Mouse (Mus musculus) neural tube, embryonic 10.5 days (tissue): ENCODE data around the gene Spred3.
"Not testable (repeated sequence)": the region's sequence is repeated elsewhere in the genome, so short reads cannot be mapped to it uniquely, and the experiment has no call there.

Experiments used
- DNase-seq: peaks from one replicate; pipeline ENCODE4 v3.0.0-alpha.2; 2017; ENCODE audit warnings: low spot score; ENCODE audit errors: extremely low spot score

Gene Spred3

DNA sequence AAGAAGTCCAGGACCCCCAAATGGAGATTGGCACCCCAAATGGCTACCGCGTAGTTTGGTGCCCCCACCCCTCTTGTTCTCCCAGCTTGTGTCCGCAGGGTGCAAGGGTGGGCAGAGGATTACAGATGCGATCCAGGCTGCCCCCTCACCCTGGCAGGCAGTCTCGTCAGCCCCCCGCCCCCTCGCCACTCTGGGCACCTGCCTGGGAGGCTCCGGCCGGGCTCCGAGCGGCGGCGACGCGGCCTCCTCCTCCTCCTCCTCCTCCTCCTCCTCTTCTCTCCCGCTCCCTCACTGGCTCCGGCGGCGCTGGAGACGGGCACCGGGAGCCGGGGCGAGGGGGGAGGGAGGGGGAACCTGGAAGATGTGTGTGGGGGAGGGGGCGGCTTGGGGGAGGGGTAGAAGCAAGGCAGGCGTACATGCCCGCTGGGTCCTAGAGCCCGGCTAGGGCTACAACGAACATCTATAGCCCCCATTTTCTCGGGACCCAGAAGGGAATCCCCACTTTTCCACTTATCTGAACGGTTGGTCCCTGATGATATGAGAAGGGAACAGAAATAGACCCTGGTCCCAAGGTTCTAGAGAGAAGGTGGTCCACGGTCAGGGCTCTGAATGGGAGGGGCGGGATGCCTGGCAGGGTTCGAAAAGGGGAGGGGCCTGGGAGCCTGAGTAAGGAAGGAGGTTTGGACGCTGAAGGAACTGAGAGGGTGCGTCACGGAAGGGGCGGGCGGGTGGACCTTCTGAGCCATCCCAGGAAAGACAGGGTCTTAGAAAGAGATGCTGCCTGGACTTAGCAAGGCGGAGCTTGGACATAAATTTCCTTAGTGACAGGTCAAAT lies 763 bp downstream of the Spred3 start:
- DNase-seq: peak; percentile 89

DNA sequence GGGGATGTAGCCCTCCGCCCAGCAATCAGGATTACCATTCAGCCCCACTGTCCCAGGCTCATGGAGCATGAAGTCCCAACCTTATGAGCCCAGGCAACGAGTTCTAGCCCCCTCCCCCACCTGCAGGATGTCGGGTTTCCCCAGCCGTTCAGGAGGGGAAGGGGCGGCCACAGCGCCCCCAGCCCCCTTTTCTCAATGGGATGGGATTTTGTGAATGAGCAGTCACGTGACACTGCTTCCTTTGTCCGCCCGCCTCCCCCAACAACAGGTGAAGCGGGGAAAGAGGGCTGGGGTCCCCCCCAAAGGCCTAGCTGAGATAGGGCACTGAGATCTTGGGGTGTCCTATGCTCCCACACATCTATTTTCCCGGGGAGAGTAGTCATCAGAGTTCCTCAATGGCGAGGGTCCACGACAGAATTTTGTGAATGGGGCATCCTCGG lies 1.4 kb downstream of the Spred3 start:
- DNase-seq: peak; percentile 64

GRCm38 (mm10) chr7:29168121-29168695 lies 2.0 kb downstream of the Spred3 start:
- peak; percentile 42 for DNase-seq

DNA sequence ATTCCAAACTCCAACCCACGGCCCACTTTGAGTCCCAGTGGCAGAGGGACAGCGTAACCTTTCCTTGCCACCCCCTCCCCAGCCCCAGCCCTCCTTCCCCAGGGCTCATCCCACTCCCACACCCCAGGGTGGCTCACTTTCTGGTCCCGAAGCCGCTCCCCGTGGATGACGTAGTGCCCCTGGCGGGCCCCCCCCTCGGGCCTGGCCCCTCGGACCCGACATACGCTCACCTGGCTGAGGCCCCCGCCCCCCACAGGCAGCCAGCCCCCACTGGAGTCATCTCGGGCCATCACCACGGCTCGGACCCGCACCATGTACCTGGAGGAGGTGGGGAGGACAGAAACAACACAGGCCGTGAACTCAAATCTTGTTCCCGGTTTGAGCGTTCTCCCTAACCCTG lies 2.6 kb downstream of the Spred3 start:
- no peak for DNase-seq

- no peak for DNase-seq
These were observed 7.3 kb downstream of the Spred3 start for GRCm38 (mm10) chr7:29162750-29163525.

DNA sequence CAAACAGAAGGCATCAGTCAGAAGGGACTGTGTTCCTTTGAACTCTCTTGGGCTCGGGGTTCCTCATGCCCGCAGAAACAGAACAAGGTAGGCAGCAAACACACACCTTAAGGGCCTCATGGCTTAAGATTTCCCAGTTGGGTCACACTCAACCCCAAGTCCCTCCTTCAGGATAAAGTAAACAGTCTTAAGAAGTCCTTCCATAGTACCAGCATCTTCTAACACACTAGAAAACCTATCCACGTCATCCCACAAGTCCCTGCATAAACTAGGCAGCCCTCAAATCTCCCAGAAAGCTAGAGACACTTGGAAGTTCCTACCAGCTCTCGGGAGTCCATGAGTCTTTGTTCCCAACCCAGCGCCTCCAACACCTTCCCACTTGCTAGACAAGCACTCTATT lies 7.9 kb downstream of the Spred3 start:
- DNase-seq: no peak

DNA sequence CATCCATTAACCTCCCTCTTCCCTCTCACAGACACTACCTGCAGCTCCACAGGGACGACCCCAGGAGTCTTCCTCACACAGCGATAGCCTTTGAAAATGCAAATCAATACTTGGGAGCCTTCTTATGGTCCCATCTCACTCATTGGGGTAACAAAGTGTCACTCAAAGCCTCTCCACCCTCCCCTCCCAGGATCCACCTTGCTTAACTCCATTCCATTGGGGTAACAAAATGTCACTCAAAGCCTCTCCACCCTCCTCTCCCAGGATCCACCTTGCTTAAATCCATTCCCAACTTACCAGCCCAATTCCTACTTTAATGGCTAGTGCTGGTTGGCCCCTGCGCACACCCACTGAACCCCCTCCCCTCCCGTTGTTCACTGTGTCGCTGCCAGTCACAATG lies 11.9 kb downstream of the Spred3 start:
- DNase-seq: no peak

- peak; percentile 82 for DNase-seq
These were observed 14.1 kb downstream of the Spred3 start, which contains the start of gene Fam98c for GRCm38 (mm10) chr7:29155838-29156782. Gene Fam98c, minus strand, starts transcription at chr7:29156234.

DNA sequence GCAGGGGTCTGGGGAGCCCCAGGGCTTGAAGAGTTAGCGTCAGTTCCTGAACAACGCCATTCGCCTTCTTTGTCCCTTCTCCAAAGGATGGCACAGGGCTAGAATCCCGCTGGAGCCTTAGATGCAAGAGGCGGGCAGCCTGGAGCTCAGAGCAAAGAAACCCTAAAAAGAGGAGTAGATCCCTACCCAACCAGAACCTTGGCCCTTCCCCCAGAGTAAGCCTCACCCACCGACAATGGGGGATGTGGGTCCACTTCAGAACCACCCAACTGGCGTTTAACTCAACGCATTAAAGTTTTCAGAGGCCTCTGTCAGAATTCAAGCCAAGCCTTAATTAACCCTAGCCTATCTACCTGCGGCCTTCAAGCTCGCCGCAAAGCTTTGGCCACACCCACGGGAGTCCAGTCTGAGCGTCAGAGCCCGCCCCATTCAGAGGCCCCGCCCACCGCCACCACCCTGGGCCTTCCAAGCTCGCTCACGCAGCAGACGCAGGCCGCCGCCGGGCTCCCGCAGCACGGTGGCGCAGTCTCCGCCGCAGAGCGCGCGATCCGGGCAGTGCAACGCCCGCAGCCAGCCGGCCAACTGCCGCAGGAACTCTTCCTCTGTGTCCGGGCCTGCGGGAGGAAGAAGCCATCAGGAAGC lies 14.9 kb downstream of the Spred3 start:
- no peak for DNase-seq

DNA sequence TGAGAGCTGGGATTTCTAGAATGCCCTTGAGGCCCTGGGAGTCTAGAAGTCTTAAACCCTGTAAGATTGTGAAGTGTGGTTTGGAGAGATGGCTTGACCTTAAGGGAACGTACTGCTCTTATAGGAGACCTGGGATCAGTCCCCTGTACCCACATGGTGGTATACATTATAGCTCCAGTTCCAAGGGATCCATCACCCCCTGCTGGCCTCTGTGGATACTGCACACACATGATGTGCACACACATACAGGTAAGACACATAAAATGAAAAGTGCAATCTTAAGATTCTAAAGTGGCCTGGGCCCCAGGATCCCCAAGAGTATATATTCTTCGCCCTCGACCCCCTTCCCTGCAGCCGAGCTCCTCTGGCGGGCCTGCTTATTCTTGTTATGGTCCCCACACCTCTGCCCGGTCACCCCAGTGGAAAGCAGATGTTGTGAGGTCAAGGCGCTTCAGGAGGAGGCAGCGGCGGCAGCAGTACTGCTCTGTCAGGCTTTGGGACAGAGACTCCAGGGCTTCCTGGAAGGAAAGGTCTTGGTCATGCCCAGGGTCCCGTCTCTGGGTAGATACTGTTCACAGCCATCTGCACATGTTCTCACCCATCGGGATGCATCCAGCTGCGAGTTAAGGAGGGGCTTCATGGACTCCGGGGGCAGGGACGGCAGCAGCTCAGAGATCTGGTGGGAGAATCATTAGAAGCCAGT lies 16.0 kb downstream of the Spred3 start:
- no peak for DNase-seq

DNA sequence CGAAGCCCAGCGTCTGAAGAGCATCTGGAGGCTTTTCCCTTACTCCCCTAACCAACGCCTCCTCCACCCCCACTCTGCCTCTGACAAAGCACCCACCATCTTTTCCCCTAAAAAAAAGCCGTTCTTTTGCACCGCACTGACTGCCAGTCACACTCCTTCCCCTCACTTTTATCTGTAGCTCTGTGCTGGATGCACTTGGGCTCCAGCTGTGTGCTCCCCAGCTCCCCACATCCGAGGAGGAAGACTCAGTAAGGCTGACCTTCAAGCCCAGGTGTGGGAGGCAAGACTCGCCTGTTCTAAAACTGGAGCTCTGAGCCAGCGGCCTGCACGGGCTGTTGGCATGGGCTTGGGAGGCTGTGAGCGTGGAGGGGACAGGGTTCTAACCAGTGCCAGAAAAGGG lies 18.7 kb downstream of the Spred3 start:
- DNase-seq: no peak

DNA sequence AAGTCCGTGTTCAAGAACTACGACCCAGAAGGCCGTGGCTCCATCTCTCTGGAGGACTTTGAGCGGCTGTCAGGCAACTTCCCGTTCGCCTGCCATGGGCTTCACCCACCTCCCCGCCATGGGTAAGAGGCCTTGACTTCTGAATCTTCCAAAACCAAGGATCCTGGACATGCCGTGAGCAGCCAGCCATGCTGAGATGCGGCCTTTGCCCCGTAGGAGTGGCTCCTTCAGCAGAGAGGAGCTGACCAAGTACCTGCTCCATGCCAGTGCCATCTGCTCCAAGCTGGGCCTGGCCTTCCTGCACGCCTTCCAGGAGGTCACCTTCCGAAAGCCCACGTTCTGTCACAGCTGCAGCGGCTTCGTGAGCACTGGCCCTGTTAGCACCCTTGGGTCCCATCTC lies 21.4 kb downstream of the Spred3 start:
- DNase-seq: no peak

DNA sequence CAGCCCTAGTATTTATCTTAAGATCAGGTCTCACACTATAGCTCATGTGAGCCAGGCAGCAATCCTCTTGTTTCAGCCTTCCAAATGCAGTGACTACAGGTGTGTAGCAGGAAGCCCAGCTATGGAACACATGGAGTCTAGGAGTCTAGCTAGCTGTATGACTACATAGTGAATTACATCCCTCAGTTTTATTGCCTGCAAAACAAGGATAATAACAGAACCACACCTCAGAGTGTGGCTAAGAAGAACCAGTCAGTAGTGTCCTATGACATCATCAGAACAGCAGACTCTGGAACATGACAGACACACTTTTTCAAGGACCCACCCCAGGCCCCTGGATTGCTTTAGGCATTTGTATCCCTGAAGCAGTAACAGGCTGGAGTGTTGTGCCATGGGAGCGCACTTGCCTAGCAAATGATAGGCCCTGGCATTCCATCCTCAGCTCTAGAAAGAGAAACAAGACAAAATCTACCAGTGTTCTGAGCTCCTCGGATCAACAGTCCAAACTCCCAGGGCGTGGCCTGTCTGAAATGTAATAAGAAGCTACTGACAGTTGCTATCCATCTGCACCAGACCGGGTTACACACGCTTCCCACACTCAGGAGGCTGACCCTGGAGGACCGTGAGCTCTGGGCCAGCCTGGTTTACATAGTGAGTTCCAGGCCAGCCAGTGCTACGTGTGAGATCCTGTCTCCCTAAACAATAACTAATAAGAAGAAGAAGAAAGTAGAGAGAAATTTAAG lies 23.4 kb downstream of the Spred3 start:
- DNase-seq: no peak

DNA sequence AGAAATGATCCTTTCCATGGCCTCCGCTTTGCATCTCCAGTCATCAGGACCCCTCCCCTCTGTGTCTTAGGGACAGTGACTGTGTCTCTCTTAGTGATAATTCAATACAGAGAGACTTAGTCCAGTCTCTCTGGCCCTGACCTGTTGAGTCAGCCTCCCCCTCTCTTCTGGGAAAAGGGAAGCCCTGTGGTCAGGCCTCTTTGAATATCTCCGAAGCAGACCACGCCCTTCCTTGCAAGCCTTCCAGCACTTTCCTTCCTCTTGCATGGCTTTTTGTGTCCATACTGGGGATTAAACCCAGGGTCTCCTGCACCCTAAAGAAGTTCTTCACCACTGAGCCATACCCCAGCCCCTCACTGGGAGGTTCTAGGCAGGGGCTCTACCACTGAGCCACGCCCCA lies 26.2 kb downstream of the Spred3 start:
- DNase-seq: no peak

DNA sequence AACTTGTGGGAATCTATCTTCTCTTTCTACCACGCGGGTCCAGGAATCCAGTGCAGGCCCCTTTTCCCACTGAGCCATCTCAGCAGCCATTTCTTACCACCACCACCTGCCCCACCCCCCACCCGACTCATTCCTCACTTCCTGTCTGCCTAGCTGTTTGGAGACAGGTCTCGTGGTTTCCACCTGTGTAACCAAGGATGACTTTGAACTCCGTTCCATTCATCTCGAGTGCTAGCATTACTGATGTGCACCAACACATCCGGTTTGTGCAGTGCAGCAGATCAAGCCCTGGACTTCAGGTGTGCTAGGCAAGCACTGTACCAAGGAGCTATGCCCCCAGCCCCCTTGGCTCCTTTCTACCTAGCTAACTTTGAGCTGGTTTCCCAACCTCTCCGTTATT lies 28.8 kb downstream of the Spred3 start:
- DNase-seq: no peak

DNA sequence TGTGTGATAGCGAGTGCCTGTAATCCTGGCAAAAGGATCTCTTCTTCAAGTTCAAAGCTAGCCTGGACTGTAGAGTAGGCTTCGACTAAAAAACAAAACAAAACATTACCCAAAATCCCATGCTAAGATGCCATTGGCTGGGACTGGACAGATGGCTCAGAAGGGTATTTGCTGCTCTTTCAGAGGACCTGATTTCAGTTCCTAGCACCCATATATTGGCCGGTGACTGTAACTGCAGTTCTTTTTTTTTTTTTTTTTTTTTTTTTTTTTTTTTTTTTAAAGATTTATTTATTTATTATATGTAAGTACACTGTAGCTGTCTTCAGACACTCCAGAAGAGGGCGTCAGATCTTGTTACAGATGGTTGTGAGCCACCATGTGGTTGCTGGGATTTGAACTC lies 31.0 kb downstream of the Spred3 start:
- DNase-seq: not testable (repeated sequence)

- DNase-seq: no peak
These were observed 32.8 kb downstream of the Spred3 start for GRCm38 (mm10) chr7:29137429-29137828.

- peak; percentile 32 for DNase-seq
These were observed 35.4 kb downstream of the Spred3 start, which contains the start of gene Rasgrp4 for GRCm38 (mm10) chr7:29134693-29135386. Gene Rasgrp4, plus strand, starts transcription at chr7:29134851.

- no peak for DNase-seq
These were observed 36.0 kb downstream of the Spred3 start for GRCm38 (mm10) chr7:29134230-29134629.
